Mouse (Mus musculus): ENCODE measurements around the gene Olfr576. TPM values are rescaled to one million over a fixed set of nuclear protein-coding genes. Genes with fewer than 3 reads are reported as not detected.
A peak's percentile ranks its signal among the peaks of the same experiment; 100 is the strongest.

The Olfr576 gene
- total RNA-seq (2021), result not detected
- long read RNA-seq, result 0 reads

- no peak for DNase-seq (ENCODE audit: low spot score in 2 of 2)
Observed at GRCm38 (mm10) chr7:102962360-102962759, at the start of gene Olfr576. TSS of gene Olfr576 (plus strand) at chr7:102962660.

GRCm38 (mm10) chr7:102915261-102915660, 47.2 kb upstream of the Olfr576 start:
- no peak for DNase-seq (ENCODE audit: low spot score in 2 of 2)

GRCm38 (mm10) chr7:102916405-102916804, 46.1 kb upstream of the Olfr576 start:
- no peak for DNase-seq (ENCODE audit: low spot score in 2 of 2)

- DNase-seq (ENCODE audit: low spot score in 2 of 2), result no peak
Observed at GRCm38 (mm10) chr7:102917032-102917875, 45.2 kb upstream of the Olfr576 start, which contains the start of gene Olfr571. TSS of gene Olfr571 (minus strand) at chr7:102917536.

- peak in 1 of 2 experiments; percentile 12 for DNase-seq (ENCODE audit: low spot score in 2 of 2)
Observed at GRCm38 (mm10) chr7:102919632-102920031, 42.8 kb upstream of the Olfr576 start.

- DNase-seq (ENCODE audit: low spot score in 2 of 2), result no peak
Observed at GRCm38 (mm10) chr7:102924109-102924508, 38.4 kb upstream of the Olfr576 start, which contains the start of gene Olfr572. TSS of gene Olfr572 (plus strand) at chr7:102924409.

GRCm38 (mm10) chr7:102927105-102927504, 35.4 kb upstream of the Olfr576 start:
- DNase-seq (ENCODE audit: low spot score in 2 of 2), result no peak

GRCm38 (mm10) chr7:102942475-102942874, 20.0 kb upstream of the Olfr576 start, which contains the start of gene Olfr573-ps1:
TSS of gene Olfr573-ps1 (minus strand) at chr7:102942575.
- no peak for DNase-seq (ENCODE audit: low spot score in 2 of 2)

GRCm38 (mm10) chr7:102943417-102943816, 19.0 kb upstream of the Olfr576 start:
- DNase-seq (ENCODE audit: low spot score in 2 of 2), result no peak

- no peak for DNase-seq (ENCODE audit: low spot score in 2 of 2)
Observed at GRCm38 (mm10) chr7:102948167-102948566, 14.3 kb upstream of the Olfr576 start, which contains the start of gene Olfr574. TSS of gene Olfr574 (plus strand) at chr7:102948467.

- DNase-seq (ENCODE audit: low spot score in 2 of 2), result no peak
Observed at GRCm38 (mm10) chr7:102950732-102951131, 11.7 kb upstream of the Olfr576 start.

- no peak for DNase-seq (ENCODE audit: low spot score in 2 of 2)
Observed at GRCm38 (mm10) chr7:102958137-102958536, 4.3 kb upstream of the Olfr576 start.

GRCm38 (mm10) chr7:102958593-102958992, 3.9 kb upstream of the Olfr576 start, which contains the start of gene Olfr575:
TSS of gene Olfr575 (minus strand) at chr7:102958775.
- DNase-seq (ENCODE audit: low spot score in 2 of 2), result no peak

GRCm38 (mm10) chr7:102974399-102974798, 11.9 kb downstream of the Olfr576 start:
- no peak for DNase-seq (ENCODE audit: low spot score in 2 of 2)

- no peak for DNase-seq (ENCODE audit: low spot score in 2 of 2)
Observed at GRCm38 (mm10) chr7:102975843-102976242, 13.4 kb downstream of the Olfr576 start, which contains the start of gene Olfr577. TSS of gene Olfr577 (minus strand) at chr7:102975943.

- DNase-seq (ENCODE audit: low spot score in 2 of 2), result no peak
Observed at GRCm38 (mm10) chr7:102989224-102989623, 26.8 kb downstream of the Olfr576 start, which contains the start of gene Olfr578. TSS of gene Olfr578 (minus strand) at chr7:102989324.

Other genes with a start within 250 kb of the Olfr576 start
- not detected for gene Olfr33, start 243.6 kb upstream of the Olfr576 start, total RNA-seq (2021)
- not detected for gene Olfr559, start 235.2 kb upstream of the Olfr576 start, total RNA-seq (2021)
- not detected for gene Olfr560, start 203.3 kb upstream of the Olfr576 start, total RNA-seq (2021)
- under 1 TPM; 0.23 to 0.76 TPM for gene Olfr78, start 203.2 kb upstream of the Olfr576 start, total RNA-seq (2021)
- gene Olfr561, start 191.4 kb upstream of the Olfr576 start, total RNA-seq (2021), result not detected
- not detected for gene Olfr564, start 159.2 kb upstream of the Olfr576 start, total RNA-seq (2021)
- gene Olfr566, start 103.9 kb upstream of the Olfr576 start, total RNA-seq (2021), result not detected
- gene Olfr568, start 85.5 kb upstream of the Olfr576 start, total RNA-seq (2021), result not detected
- not detected for gene Olfr569, start 71.8 kb upstream of the Olfr576 start, total RNA-seq (2021)
- not detected for gene Olfr570, start 68.1 kb upstream of the Olfr576 start, total RNA-seq (2021)
- not detected for gene Olfr571, start 45.1 kb upstream of the Olfr576 start, total RNA-seq (2021)
- not detected for gene Olfr572, start 38.3 kb upstream of the Olfr576 start, total RNA-seq (2021)
- gene Olfr573-ps1, start 20.1 kb upstream of the Olfr576 start, total RNA-seq (2021), result not detected
- not detected for gene Olfr574, start 14.2 kb upstream of the Olfr576 start, total RNA-seq (2021)
- gene Olfr575, start 3.9 kb upstream of the Olfr576 start, total RNA-seq (2021), result not detected
- gene Olfr577, start 13.3 kb downstream of the Olfr576 start, total RNA-seq (2021), result not detected
- not detected for gene Olfr578, start 26.7 kb downstream of the Olfr576 start, total RNA-seq (2021)
- not detected for gene Olfr582, start 75.4 kb downstream of the Olfr576 start, total RNA-seq (2021)
- not detected for gene Olfr583, start 88.6 kb downstream of the Olfr576 start, total RNA-seq (2021)
- gene Olfr584, start 119.2 kb downstream of the Olfr576 start, total RNA-seq (2021), result not detected
- gene Olfr585, start 135.1 kb downstream of the Olfr576 start, total RNA-seq (2021), result not detected
- not detected for gene Olfr586, start 163.0 kb downstream of the Olfr576 start, total RNA-seq (2021)
- gene Olfr588-ps1, start 178.2 kb downstream of the Olfr576 start, total RNA-seq (2021), result not detected
- gene Olfr589, start 193.7 kb downstream of the Olfr576 start, total RNA-seq (2021), result not detected
- gene Olfr591, start 215.7 kb downstream of the Olfr576 start, total RNA-seq (2021), result not detected
- not detected for gene Olfr592, start 222.1 kb downstream of the Olfr576 start, total RNA-seq (2021)
- not detected for gene Olfr593, start 249.2 kb downstream of the Olfr576 start, total RNA-seq (2021)

Measured in layer of hippocampus, postnatal 10 days (tissue).